Mouse (Mus musculus) neural tube, embryonic 13.5 days (tissue): ENCODE data around the gene Mmp21. TPM values are rescaled to one million over a fixed set of nuclear protein-coding genes. Genes with fewer than 3 reads are reported as not detected.

Source experiments
- ATAC-seq: fragments of 200-750 bp; cut with Nextera tagmentation; 2 replicates; pipeline ENCODE4 v1.8.0; 2017; ENCODE audit warnings: low read depth, mild to moderate bottlenecking, moderate TSS enrichment, moderate library complexity
- H3K27ac ChIP-seq: fragments of 300-500 bp; sonication (generic); replicated peaks from 2 replicates; pipeline ENCODE4 v1.5.1; 2015; ENCODE audit warnings: moderate library complexity, mild to moderate bottlenecking, inconsistent platforms
- H3K27me3 ChIP-seq: fragments of 300-500 bp; sonication (generic); 2 replicates; pipeline ENCODE4 v1.6.1; 2015; ENCODE audit warnings: mild to moderate bottlenecking, inconsistent platforms
- H3K36me3 ChIP-seq: fragments of 300-500 bp; sonication (generic); 2 replicates; pipeline ENCODE4 v1.6.1; 2015; ENCODE audit warnings: mild to moderate bottlenecking, inconsistent platforms
- H3K4me1 ChIP-seq: fragments of 300-500 bp; sonication (generic); replicated peaks from 2 replicates; pipeline ENCODE4 v1.6.1; 2015; ENCODE audit warnings: inconsistent platforms
- H3K4me2 ChIP-seq: fragments of 300-500 bp; sonication (generic); 2 replicates; pipeline ENCODE4 v1.6.1; 2015; ENCODE audit warnings: inconsistent platforms, mild to moderate bottlenecking, moderate library complexity
- H3K4me3 ChIP-seq: fragments of 300-500 bp; sonication (generic); 2 replicates; pipeline ENCODE4 v1.5.1; 2015; ENCODE audit warnings: mild to moderate bottlenecking, inconsistent platforms
- H3K9ac ChIP-seq: fragments of 300-500 bp; sonication (generic); 2 replicates; pipeline ENCODE4 v1.6.1; 2015; ENCODE audit warnings: moderate library complexity, mild to moderate bottlenecking, inconsistent platforms
- H3K9me3 ChIP-seq: fragments of 300-500 bp; sonication (generic); 2 replicates; pipeline ENCODE4 v1.6.1; 2016; ENCODE audit warnings: inconsistent platforms
- WGBS: fragments of 180-500 bp; shearing (Covaris S2); methylation state at CpG from one replicate; pipeline ENCODE4 v1.1.7; 2015; 5-methylcytosine and 5-hydroxymethylcytosine counted together
- polyA plus RNA-seq: library from polyadenylated mRNA; unstranded; fragments of >200 nt; fragmentation: Nextera tagmentation; extraction: Ambion mirVana; gene quantifications from 2 replicates; pipeline ENCODE4 v1.2.1, GENCODE M21; 2015

Mmp21 gene
- polyA plus RNA-seq, 1 experiment from 2014 or later: not detected

DNA sequence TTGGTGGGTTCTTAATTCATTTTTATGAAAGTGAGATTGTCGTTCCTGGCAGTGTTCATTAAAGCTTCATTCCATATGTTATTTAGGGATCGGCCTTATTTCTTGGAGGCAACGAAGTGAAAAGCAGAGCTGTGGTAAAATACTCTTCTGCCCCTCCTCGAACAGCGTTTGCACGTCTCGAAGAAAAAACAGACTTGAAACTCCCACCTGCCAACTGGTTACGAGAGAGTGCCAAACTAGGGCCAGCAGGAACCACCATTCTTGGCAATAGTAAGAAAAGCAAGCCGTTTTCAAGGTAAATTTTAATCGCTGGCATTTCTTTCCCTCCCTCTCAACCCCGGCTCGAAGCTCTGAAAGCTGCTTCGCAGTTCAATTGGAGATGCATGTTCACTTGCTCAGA lies 41.0 kb downstream of the Mmp21 start:
- peak overlapping the region; percentile 95 for H3K4me2 ChIP-seq
- peaks cover 15% of the 10 kb centered on the region for H3K4me1 ChIP-seq
- H3K27ac ChIP-seq: no peak overlapping the region
- no peaks in the 10 kb centered on the region for H3K27me3 ChIP-seq
- H3K4me3 ChIP-seq: peak overlapping the region; percentile 67; the same call in 1 of the 2 replicates
- 90% methylated on average over 13 of the region's 13 CpGs for WGBS
- H3K9ac ChIP-seq: peak overlapping the region; percentile 86; the same call in 1 of the 2 replicates
- H3K9me3 ChIP-seq: no peaks in the 10 kb centered on the region
- no peak for ATAC-seq
- H3K36me3 ChIP-seq: peaks cover 41% of the 10 kb centered on the region

DNA sequence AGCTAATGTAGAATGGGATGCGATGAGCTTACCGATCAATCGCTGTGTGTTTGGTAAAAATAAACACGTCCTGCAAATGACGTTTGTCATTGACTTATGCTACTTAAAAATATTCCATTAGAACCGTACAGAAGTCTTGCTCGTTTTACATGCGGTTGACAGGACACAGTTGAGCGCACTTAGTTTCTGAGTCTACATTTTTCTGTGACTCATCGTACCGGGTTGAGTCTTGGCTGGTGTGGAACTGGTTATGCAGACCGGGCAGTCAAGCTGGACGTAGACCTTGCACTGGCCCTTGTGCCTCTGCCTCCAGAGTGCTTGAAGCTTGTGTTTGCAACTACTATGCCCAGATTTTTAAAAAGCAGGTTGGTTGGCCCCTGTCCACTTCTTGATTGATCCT lies 41.6 kb downstream of the Mmp21 start:
- peak overlapping the region; percentile 96 for H3K27ac ChIP-seq
- H3K27me3 ChIP-seq: no peaks in the 10 kb centered on the region

DNA sequence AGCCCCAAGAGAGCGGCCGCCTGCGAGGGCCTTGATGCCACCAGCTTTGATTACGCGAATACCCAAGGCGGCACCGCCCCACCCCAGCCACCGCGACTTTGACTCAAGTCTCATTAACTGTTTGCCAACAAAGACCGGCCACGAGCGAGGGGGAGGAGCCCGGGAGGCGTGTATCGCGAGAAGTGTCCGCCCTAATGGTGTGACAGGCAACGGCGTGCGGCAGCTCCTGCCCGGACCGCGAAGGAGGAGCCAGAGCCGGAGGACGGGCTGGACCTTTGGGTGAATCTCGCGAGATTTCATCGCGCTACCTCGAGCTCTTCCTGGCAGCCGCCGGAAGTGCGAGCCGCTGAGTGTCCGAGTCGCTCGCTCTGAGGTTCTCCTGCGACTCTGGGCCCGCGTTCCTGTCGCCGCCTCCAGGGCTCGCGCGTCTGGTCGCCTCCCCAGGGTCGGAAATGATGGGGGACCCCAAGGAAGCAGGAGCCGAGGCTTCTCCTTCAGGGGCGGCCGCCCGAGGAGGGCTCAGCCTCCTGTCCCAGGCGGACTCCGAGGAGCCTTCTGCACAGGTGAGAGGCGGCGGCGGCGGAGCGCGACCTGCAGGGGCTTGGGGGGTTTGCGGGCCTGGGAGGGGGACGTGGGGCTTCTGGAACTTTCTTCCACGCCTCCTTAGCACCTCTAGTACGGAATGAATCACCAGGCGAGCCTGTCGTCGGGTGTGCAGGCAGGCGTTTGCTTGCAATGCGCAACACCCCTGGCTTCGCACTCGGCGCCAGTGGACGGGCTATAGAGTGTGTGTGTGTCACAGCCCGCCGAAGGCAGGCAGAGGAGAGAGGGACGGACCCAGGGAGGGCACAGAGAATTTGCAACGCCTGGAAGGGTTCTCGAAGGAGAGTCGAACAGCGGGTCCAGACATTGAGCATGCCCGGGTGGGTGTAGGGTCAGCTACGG lies 42.2 kb downstream of the Mmp21 start, which contains the start of gene Edrf1:
Edrf1 (plus strand) TSS at position 183 of the 945 bp plus-strand sequence.
- H3K4me2 ChIP-seq: peak within 1 kb of the TSS; percentile 95
- peak within 1 kb of the TSS; percentile 96 for H3K27ac ChIP-seq
- peak within 1 kb of the TSS; percentile 67 for H3K4me3 ChIP-seq
- peaks cover 15% of the 10 kb centered on the region for H3K4me1 ChIP-seq
- under 1% methylated on average over 80 of the region's 81 CpGs for WGBS
- no peaks in the 10 kb centered on the region for H3K9me3 ChIP-seq
- peaks cover 29% of the 10 kb centered on the region for H3K36me3 ChIP-seq
- H3K9ac ChIP-seq: peak within 1 kb of the TSS; percentile 88
- ATAC-seq: peak; percentile 99
- H3K27me3 ChIP-seq: no peaks in the 10 kb centered on the region

More for the DNA sequence above, 41.6 kb downstream of the Mmp21 start:
- Histone ChIP-seq H3K9ac (peak overlapping the region; percentile 86), H3K9me3 (no peaks in the 10 kb centered on the region), H3K4me1 (peaks cover 15% of the 10 kb centered on the region), H3K36me3 (peaks cover 36% of the 10 kb centered on the region), H3K4me3 (peak overlapping the region; percentile 67), H3K4me2 (peak overlapping the region; percentile 95)
- WGBS: 17% methylated on average over 13 of the region's 13 CpGs
- no peak for ATAC-seq

DNA sequence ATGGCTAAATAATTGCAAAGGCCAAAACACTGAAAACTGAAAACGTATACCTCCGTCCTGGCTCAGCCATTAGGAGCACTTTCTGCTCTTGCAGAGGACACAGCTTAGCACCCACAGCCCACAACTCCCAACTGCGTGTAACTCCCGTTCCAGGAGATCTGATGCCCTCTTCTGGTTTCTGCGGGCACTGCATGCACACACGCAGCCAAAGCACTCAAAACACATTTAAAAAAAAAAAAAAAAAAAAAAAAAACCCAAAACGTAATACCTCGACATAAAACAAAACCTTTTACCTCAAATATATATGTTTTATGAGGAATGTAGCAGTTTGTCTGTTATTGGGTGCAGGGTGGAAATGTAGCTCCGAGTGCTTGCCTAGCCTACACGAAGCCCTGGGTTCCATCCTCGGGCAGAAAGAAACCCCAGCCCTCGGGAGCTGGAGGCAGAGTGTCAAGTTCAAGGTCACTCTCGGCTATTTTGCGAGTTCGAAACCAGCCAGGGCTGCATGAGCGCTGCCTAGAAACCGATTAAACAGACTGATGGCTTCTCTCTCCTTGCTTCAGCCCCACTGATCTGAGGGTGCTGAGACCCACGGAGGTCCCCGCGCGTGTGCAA lies 43.0 kb downstream of the Mmp21 start:
- 2% methylated on average over 21 of the region's 21 CpGs for WGBS
- Histone ChIP-seq H3K4me3 (peak overlapping the region; percentile 67), H3K27ac (peak overlapping the region; percentile 96), H3K27me3 (no peaks in the 10 kb centered on the region), H3K4me2 (peak overlapping the region; percentile 68), H3K4me1 (peaks cover 15% of the 10 kb centered on the region), H3K9ac (peak overlapping the region; percentile 88), H3K36me3 (peaks cover 22% of the 10 kb centered on the region), H3K9me3 (no peaks in the 10 kb centered on the region)
- ATAC-seq: peak; percentile 57

DNA sequence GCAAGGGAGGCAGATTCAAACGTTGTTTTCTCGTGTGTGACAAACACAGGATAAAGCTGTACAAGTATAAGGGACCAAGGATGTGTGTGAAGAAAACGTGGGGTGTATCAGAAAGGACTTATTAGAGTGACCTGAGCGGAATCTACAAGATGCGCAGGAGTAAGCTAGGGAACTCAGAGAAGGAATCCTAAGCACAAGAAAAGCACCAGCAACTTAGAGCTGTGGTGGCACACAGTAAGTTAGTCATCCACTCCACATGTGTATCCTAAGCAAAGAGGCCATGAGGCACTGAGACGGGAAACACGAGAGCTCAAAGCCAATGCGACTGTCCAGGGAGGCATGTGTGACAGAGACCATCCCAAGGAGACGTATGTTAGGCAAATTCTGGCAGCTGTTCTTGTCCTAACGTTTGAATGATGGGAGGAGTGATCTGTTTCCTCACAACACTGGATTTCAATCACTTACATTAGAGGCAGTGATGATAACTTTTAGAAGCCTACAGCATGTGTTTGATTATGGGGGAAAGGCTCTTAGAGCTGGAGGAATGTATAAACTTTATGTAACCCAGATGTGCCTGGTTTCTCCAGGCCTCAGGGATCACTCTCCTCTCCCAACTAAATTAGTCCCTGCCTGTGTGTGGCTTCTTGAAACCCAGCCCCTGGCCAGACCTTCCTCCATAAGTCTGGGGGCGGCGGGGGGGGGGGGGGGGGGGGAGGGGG lies 44.8 kb downstream of the Mmp21 start:
- Histone ChIP-seq H3K9ac (no peak overlapping the region), H3K36me3 (peaks cover 10% of the 10 kb centered on the region; the same call in 1 of the 2 replicates), H3K4me3 (no peak overlapping the region), H3K4me2 (no peak overlapping the region), H3K4me1 (peaks cover 15% of the 10 kb centered on the region), H3K27me3 (no peaks in the 10 kb centered on the region), H3K27ac (no peak overlapping the region), H3K9me3 (no peaks in the 10 kb centered on the region)
- no peak for ATAC-seq
- 61% methylated on average over 10 of the region's 12 CpGs for WGBS

DNA sequence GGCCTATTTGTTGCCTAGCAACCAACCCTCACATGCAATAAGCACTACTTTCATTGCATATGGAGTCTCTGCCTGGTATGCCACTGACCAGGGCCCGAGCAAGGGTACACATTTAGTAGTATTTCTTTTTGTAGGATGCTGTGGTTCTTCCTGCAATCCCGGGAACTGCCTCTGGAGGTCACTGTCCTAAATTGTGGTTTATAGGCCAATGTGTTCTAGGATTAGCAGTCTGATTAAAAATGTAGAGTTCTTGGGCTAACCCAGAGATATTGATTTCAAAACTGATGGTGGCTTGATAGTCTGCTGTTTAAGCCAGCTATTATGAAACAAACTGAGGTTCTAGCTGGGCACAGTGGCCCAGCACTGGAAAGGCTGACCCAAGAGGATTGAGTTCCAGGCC lies 47.4 kb downstream of the Mmp21 start:
- no peaks in the 10 kb centered on the region for H3K27me3 ChIP-seq
- no peaks in the 10 kb centered on the region for H3K9me3 ChIP-seq
- WGBS: 30% methylated on average over 2 of the region's 2 CpGs
- H3K4me2 ChIP-seq: no peak overlapping the region
- no peak for ATAC-seq
- H3K9ac ChIP-seq: no peak overlapping the region
- no peaks in the 10 kb centered on the region for H3K36me3 ChIP-seq
- no peak overlapping the region for H3K27ac ChIP-seq
- 0 out of 2 replicates have a peak, but pooled peaks cover under 1% of the 10 kb centered on the region for H3K4me1 ChIP-seq
- no peak overlapping the region for H3K4me3 ChIP-seq

DNA sequence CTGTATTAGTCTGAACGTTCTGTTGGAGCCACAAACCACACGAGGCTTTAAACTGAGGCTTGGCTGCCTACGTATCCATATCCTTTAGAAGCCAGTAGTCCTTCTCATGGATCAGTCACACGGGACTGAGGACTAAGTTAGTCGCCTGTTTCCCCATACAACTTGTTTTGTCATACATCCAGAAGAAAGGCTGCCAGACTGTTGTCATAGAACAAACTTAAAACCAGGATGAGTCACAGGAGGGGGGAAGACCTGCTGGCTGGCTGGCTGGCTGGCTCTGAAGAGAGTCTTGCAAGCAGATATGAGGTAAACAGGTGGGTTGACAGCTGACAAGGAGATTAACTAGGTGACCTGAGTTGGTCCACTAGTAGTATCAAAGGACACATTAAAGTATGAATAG lies 49.0 kb downstream of the Mmp21 start:
- Histone ChIP-seq H3K27me3 (no peaks in the 10 kb centered on the region), H3K4me1 (0 out of 2 replicates have a peak, but pooled peaks cover 4% of the 10 kb centered on the region), H3K9me3 (no peaks in the 10 kb centered on the region), H3K4me3 (no peak overlapping the region), H3K4me2 (no peak overlapping the region), H3K36me3 (no peaks in the 10 kb centered on the region), H3K27ac (no peak overlapping the region), H3K9ac (no peak overlapping the region)
- WGBS: 87% methylated on average over 5 of the region's 5 CpGs
- no peak for ATAC-seq

DNA sequence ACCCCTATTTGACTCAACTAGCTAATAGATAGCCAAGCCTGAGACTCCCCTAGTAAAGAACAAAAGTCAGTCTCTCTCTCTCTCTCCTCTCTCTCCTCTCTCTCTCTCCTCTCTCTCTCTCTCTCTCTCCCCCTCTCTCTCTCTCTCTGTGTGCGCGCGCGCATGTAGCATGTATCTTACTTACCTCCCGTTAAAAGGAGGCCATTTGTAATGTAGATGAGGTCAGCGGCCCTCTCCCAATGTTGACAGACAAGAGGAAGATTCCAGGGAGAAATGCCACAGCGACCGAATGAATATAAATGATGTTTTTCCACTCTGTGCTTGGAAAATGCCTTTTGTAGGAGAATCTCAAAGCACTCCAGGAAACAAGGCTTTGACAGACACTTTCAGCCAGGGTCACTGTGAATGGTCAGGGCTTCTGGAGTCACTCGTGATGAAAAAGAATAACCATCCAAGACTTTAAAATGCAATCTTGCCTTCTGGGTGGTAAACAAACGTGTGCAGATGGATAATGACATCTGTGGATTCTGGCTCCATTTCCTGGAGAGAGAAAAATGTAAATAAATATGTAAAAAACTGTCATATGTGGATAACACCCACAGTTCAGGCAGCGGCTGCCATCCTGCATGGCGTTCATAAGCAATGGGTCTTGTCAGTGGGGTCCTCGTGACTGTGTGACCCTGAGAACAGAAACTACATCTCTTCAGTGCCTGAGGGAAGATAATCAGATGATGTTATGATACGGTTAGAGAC lies 52.5 kb downstream of the Mmp21 start:
- Histone ChIP-seq H3K4me2 (no peak overlapping the region), H3K9ac (no peak overlapping the region), H3K27me3 (no peaks in the 10 kb centered on the region), H3K9me3 (no peaks in the 10 kb centered on the region), H3K36me3 (no peaks in the 10 kb centered on the region), H3K27ac (no peak overlapping the region), H3K4me1 (0 out of 2 replicates have a peak, but pooled peaks cover 4% of the 10 kb centered on the region), H3K4me3 (no peak overlapping the region)
- ATAC-seq: no peak
- 45% methylated on average over 14 of the region's 14 CpGs for WGBS

Other genes with a start within 250 kb of the Mmp21 start
- not detected in 2 replicates for gene Tex36, start 77.9 kb downstream of the Mmp21 start, polyA plus RNA-seq
- 16.5 and 20.4 TPM in 2 replicates for gene Edrf1, start 42.5 kb downstream of the Mmp21 start, polyA plus RNA-seq
- 92.2 and 105 TPM in 2 replicates for gene Bccip, start 29.3 kb upstream of the Mmp21 start, polyA plus RNA-seq
- 57.4 and 59.3 TPM in 2 replicates for gene Uros, start 30.0 kb upstream of the Mmp21 start, polyA plus RNA-seq
- 2.4 and 2.9 TPM in 2 replicates for gene Fank1, start 96.8 kb upstream of the Mmp21 start, polyA plus RNA-seq
- 27.8 and 31.1 TPM in 2 replicates for gene Dhx32, start 102.7 kb upstream of the Mmp21 start, polyA plus RNA-seq